Mouse (Mus musculus) liver, embryonic 15.5 days (tissue): Measurements from ENCODE around the gene Hist2h2ab. TPM values are rescaled to one million over a fixed set of nuclear protein-coding genes. Genes with fewer than 3 reads are reported as not detected.
A peak's percentile ranks its signal among the peaks of the same experiment; 100 is the strongest.

Experiments
- ATAC-seq: fragments of 200-750 bp; cut with Nextera tagmentation; 2 replicates; pipeline ENCODE4 v1.8.0; 2017; ENCODE audit warnings: moderate number of reproducible peaks, mild to moderate bottlenecking, moderate library complexity; ENCODE audit not compliant: insufficient read depth
- H3K27ac ChIP-seq: fragments of 300-500 bp; sonication (generic); replicated peaks from 2 replicates; pipeline ENCODE4 v1.5.1; 2015; ENCODE audit warnings: mild to moderate bottlenecking, inconsistent platforms
- H3K27me3 ChIP-seq: fragments of 300-500 bp; sonication (generic); 2 replicates; pipeline ENCODE4 v1.6.1; 2015; ENCODE audit warnings: mild to moderate bottlenecking, inconsistent platforms
- H3K36me3 ChIP-seq: fragments of 300-500 bp; sonication (generic); replicated peaks from 2 replicates; pipeline ENCODE4 v1.6.1; 2015; ENCODE audit warnings: moderate library complexity, mild to moderate bottlenecking, inconsistent platforms
- H3K4me1 ChIP-seq: fragments of 300-500 bp; sonication (generic); replicated peaks from 2 replicates; pipeline ENCODE4 v1.6.1; 2015; ENCODE audit warnings: inconsistent platforms
- H3K4me2 ChIP-seq: fragments of 300-500 bp; sonication (generic); 2 replicates; pipeline ENCODE4 v1.6.1; 2015; ENCODE audit warnings: moderate library complexity, mild to moderate bottlenecking, inconsistent platforms
- H3K4me3 ChIP-seq: fragments of 300-500 bp; sonication (generic); replicated peaks from 2 replicates; pipeline ENCODE4 v1.5.1; 2015; ENCODE audit warnings: mild to moderate bottlenecking, inconsistent platforms
- H3K9ac ChIP-seq: fragments of 300-500 bp; sonication (generic); 2 replicates; pipeline ENCODE4 v1.6.1; 2015; ENCODE audit warnings: moderate library complexity, mild to moderate bottlenecking, inconsistent platforms
- H3K9me3 ChIP-seq: fragments of 300-500 bp; sonication (generic); replicated peaks from 2 replicates; pipeline ENCODE4 v1.6.1; 2016; ENCODE audit warnings: inconsistent platforms
- WGBS: fragments of 180-500 bp; shearing (Covaris S2); methylation state at CpG from one replicate; pipeline ENCODE4 v1.1.7; 2015; ENCODE audit warnings: mixed read lengths; ENCODE audit not compliant: insufficient replicate concordance; 5-methylcytosine and 5-hydroxymethylcytosine counted together
- polyA plus RNA-seq: library from polyadenylated mRNA; unstranded; fragments of >200 nt; fragmentation: Nextera tagmentation; extraction: Ambion mirVana; gene quantifications from 2 replicates; pipeline ENCODE4 v1.2.1, GENCODE M21; 2015

Gene Hist2h2ab
- polyA plus RNA-seq, 1 experiment from 2014 or later: 0.58 TPM

- H3K4me2 ChIP-seq: no peak overlapping the region
- no peak overlapping the region for H3K9ac ChIP-seq
- no peaks in the 10 kb centered on the region for H3K9me3 ChIP-seq
- no peak overlapping the region for H3K4me3 ChIP-seq
- no peaks in the 10 kb centered on the region for H3K27me3 ChIP-seq
- H3K36me3 ChIP-seq: no peaks in the 10 kb centered on the region
- peaks cover 54% of the 10 kb centered on the region for H3K4me1 ChIP-seq
- no peak for ATAC-seq
- 59% methylated on average over 8 of the region's 8 CpGs for WGBS
- H3K27ac ChIP-seq: no peak overlapping the region
Measured at GRCm38 (mm10) chr3:96226695-96227648, 7.3 kb downstream of the Hist2h2ab start.

- Histone ChIP-seq H3K4me1 (peaks cover 37% of the 10 kb centered on the region), H3K27me3 (no peaks in the 10 kb centered on the region), H3K4me3 (no peak overlapping the region), H3K27ac (no peak overlapping the region), H3K9me3 (no peaks in the 10 kb centered on the region), H3K9ac (no peak overlapping the region), H3K36me3 (no peaks in the 10 kb centered on the region), H3K4me2 (no peak overlapping the region)
- no peak for ATAC-seq
- 64% methylated on average over 2 of the region's 2 CpGs for whole genome bisulfite sequencing
Measured at GRCm38 (mm10) chr3:96228828-96229227, 9.2 kb downstream of the Hist2h2ab start.

- Histone ChIP-seq H3K4me1 (peaks cover 25% of the 10 kb centered on the region), H3K27ac (no peak overlapping the region), H3K9me3 (no peaks in the 10 kb centered on the region), H3K9ac (no peak overlapping the region), H3K27me3 (no peaks in the 10 kb centered on the region), H3K4me3 (no peak overlapping the region), H3K36me3 (no peaks in the 10 kb centered on the region), H3K4me2 (no peak overlapping the region)
- no peak for ATAC-seq
- WGBS: 24% methylated on average over 2 of the region's 2 CpGs
Measured at GRCm38 (mm10) chr3:96230404-96230803, 10.7 kb downstream of the Hist2h2ab start.

- no peak overlapping the region for H3K9ac ChIP-seq
- no peaks in the 10 kb centered on the region for H3K36me3 ChIP-seq
- WGBS: 60% methylated on average over 4 of the region's 4 CpGs
- H3K27ac ChIP-seq: no peak overlapping the region
- H3K4me1 ChIP-seq: peaks cover 22% of the 10 kb centered on the region
- no peak overlapping the region for H3K4me3 ChIP-seq
- ATAC-seq: no peak
- no peak overlapping the region for H3K4me2 ChIP-seq
- H3K27me3 ChIP-seq: no peaks in the 10 kb centered on the region
- H3K9me3 ChIP-seq: no peaks in the 10 kb centered on the region
Measured at GRCm38 (mm10) chr3:96230910-96231757, 11.5 kb downstream of the Hist2h2ab start.

GRCm38 (mm10) chr3:96231758-96232120, 12.1 kb downstream of the Hist2h2ab start:
- Histone ChIP-seq H3K4me1 (peaks cover 22% of the 10 kb centered on the region), H3K27ac (no peak overlapping the region), H3K9me3 (no peaks in the 10 kb centered on the region), H3K36me3 (no peaks in the 10 kb centered on the region), H3K4me2 (no peak overlapping the region), H3K4me3 (no peak overlapping the region), H3K27me3 (no peaks in the 10 kb centered on the region), H3K9ac (no peak overlapping the region)
- 38% methylated on average over 2 of the region's 2 CpGs for WGBS
- ATAC-seq: no peak

- H3K27ac ChIP-seq: peak overlapping the region; percentile 95; the same call in 1 of the 2 replicates
- no peaks in the 10 kb centered on the region for H3K9me3 ChIP-seq
- H3K4me3 ChIP-seq: 0 out of 2 replicates have a peak overlapping the region, but pooled peaks have one; percentile 65
- no peak for ATAC-seq
- peaks cover 30% of the 10 kb centered on the region for H3K4me1 ChIP-seq
- H3K27me3 ChIP-seq: no peaks in the 10 kb centered on the region
- no peaks in the 10 kb centered on the region for H3K36me3 ChIP-seq
- H3K9ac ChIP-seq: no peak overlapping the region
- H3K4me2 ChIP-seq: no peak overlapping the region
- WGBS: 72% methylated on average over 2 of the region's 2 CpGs
Measured at GRCm38 (mm10) chr3:96234914-96235313, 15.2 kb downstream of the Hist2h2ab start.

- no peaks in the 10 kb centered on the region for H3K36me3 ChIP-seq
- peaks cover 32% of the 10 kb centered on the region for H3K4me1 ChIP-seq
- H3K27me3 ChIP-seq: no peaks in the 10 kb centered on the region
- H3K4me3 ChIP-seq: peak overlapping the region; percentile 65
- 75% methylated on average over 3 of the region's 3 CpGs for WGBS
- ATAC-seq: no peak
- peak overlapping the region; percentile 19 for H3K9ac ChIP-seq
- H3K4me2 ChIP-seq: peak overlapping the region; percentile 75
- H3K9me3 ChIP-seq: no peaks in the 10 kb centered on the region
- peak overlapping the region; percentile 95 for H3K27ac ChIP-seq
Measured at GRCm38 (mm10) chr3:96235836-96236235, 16.2 kb downstream of the Hist2h2ab start.

GRCm38 (mm10) chr3:96236834-96237334, 17.2 kb downstream of the Hist2h2ab start:
- Histone ChIP-seq H3K9me3 (no peaks in the 10 kb centered on the region), H3K4me3 (peak overlapping the region; percentile 65), H3K27me3 (no peaks in the 10 kb centered on the region), H3K36me3 (no peaks in the 10 kb centered on the region), H3K9ac (peak overlapping the region; percentile 77), H3K4me1 (peaks cover 38% of the 10 kb centered on the region), H3K4me2 (peak overlapping the region; percentile 75), H3K27ac (peak overlapping the region; percentile 95)
- WGBS: 66% methylated on average over 4 of the region's 4 CpGs
- ATAC-seq: no peak

GRCm38 (mm10) chr3:96237335-96237903, 17.8 kb downstream of the Hist2h2ab start:
- Histone ChIP-seq H3K9ac (peak overlapping the region; percentile 77), H3K27ac (peak overlapping the region; percentile 95), H3K27me3 (no peaks in the 10 kb centered on the region), H3K4me3 (peak overlapping the region; percentile 65), H3K36me3 (no peaks in the 10 kb centered on the region), H3K4me2 (peak overlapping the region; percentile 75), H3K9me3 (no peaks in the 10 kb centered on the region), H3K4me1 (peaks cover 42% of the 10 kb centered on the region)
- no peak for ATAC-seq
- WGBS: 22% methylated on average over 7 of the region's 7 CpGs

- no peak for ATAC-seq
Measured at GRCm38 (mm10) chr3:96237904-96238511, 18.3 kb downstream of the Hist2h2ab start.

More at GRCm38 (mm10) chr3:96237904-96238511, 18.3 kb downstream of the Hist2h2ab start:
- Histone ChIP-seq H3K4me3 (peak overlapping the region; percentile 65), H3K9me3 (no peaks in the 10 kb centered on the region), H3K9ac (peak overlapping the region; percentile 77), H3K27me3 (no peaks in the 10 kb centered on the region), H3K4me2 (peak overlapping the region; percentile 75), H3K36me3 (no peaks in the 10 kb centered on the region), H3K27ac (peak overlapping the region; percentile 95), H3K4me1 (peaks cover 47% of the 10 kb centered on the region)
- under 1% methylated on average over 12 of the region's 12 CpGs for WGBS
